Mouse (Mus musculus): ENCODE results near the gene Pigyl. TPM values are rescaled to one million over a fixed set of nuclear protein-coding genes. Genes with fewer than 3 reads are reported as not detected.

The Pigyl gene
- total RNA-seq, 1 experiment = 27.3 TPM

DNA sequence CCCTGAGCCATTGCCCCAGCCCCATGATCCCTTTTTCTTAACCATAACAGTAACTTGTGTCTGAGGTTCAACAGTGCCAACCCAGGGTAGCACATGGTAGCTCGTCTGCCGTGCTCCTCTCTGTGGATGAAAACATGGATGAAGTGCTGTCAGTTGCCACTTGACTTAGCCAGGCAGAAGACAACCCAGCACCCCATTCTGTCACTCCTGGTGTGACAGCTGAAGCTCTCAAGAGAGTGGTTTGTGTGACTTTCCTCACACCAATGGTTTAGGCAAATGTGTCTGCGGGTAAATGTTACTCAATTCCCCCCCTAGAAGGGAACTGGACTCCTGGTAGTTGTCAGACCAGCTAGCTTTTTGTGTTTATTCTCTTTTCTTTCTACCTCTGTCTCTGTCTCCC is 34.6 kb upstream of the Pigyl start:
- in situ Hi-C loops (cut with MboI; ENCODE audit: low sequenced_read_pairs in 2 of 2, unreplicated experiment in 2 of 2) = no loop called here
- no peak overlapping the region for H3K4me3 ChIP-seq (ENCODE audit: insufficient read depth in 1 of 2, low read depth in 1 of 2, low read length in 2 of 2, poor library complexity in 1 of 2, severe bottlenecking in 1 of 2)
- DNase-seq (ENCODE audit: low read depth, low spot score) = no peak
- peaks cover 3 to 8% of the 10 kb centered on the region in 2 experiments; a peak in 2 of 4 replicates for H3K4me1 ChIP-seq (ENCODE audit: control insufficient read depth in 2 of 2, insufficient read depth in 2 of 2, low read length in 2 of 2, poor library complexity in 1 of 2)
- no peak overlapping the region for H3K9ac ChIP-seq (ENCODE audit: insufficient read depth, low read depth, low read length, poor library complexity, severe bottlenecking)
- TF ChIP-seq MAFK (IDR thresholded peaks at IDR 0.05; ENCODE audit: insufficient read depth, low read depth, low read length) (no peak), HCFC1 (IDR thresholded peaks at IDR 0.05; ENCODE audit: borderline replicate concordance, insufficient read depth, low read length) (no peak), ZC3H11A (IDR thresholded peaks at IDR 0.05; ENCODE audit: borderline replicate concordance, low read depth, low read length) (no peak), CHD2 (IDR thresholded peaks at IDR 0.05; ENCODE audit: low read depth, low read length) (no peak)
- no peak overlapping the region for H3K27ac ChIP-seq (ENCODE audit: insufficient read depth, low read depth, low read length, poor library complexity, severe bottlenecking)
- no peaks in the 10 kb centered on the region for H3K9me3 ChIP-seq (ENCODE audit: control insufficient read depth, insufficient read depth, low read depth, low read length)
- no peaks in the 10 kb centered on the region for H3K36me3 ChIP-seq (ENCODE audit: control insufficient read depth, insufficient read depth, low read length, poor library complexity, severe bottlenecking)

DNA sequence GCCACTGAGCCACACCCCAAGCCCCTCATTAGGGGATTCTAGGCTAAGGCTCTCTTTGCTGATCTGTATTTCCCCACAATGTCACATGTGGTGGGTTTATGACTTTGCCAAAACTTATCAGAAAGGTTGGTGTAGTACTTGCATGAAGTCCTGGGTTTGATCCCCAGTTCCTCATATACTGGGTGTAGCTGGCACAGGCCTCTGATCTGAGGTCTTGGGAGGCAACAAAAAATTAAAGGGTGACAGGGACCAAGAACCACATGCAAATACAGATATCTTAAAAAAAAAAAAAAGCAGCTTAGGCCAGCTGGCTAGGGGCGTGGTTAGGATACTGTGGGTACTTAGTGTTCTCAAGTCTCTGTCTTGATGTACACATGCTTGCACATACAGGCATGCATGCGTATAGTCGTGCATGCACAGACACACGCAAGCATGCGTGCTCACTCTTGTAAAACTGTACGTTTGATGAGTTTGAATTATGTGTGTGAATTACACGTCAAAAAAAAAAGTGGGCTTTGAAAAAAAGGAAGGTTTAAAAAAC is 33.5 kb upstream of the Pigyl start:
- no peak for TF ChIP-seq CHD2 (IDR thresholded peaks at IDR 0.05; ENCODE audit: low read depth, low read length)
- no peak for TF ChIP-seq HCFC1 (IDR thresholded peaks at IDR 0.05; ENCODE audit: borderline replicate concordance, insufficient read depth, low read length)
- TF ChIP-seq ZC3H11A (IDR thresholded peaks at IDR 0.05; ENCODE audit: borderline replicate concordance, low read depth, low read length) = no peak
- TF ChIP-seq ZNF384 (IDR thresholded peaks at IDR 0.05; ENCODE audit: low read depth, low read length) = no peak
- TF ChIP-seq MAFK (IDR thresholded peaks at IDR 0.05; ENCODE audit: insufficient read depth, low read depth, low read length) = no peak
- no peak overlapping the region for H3K4me3 ChIP-seq (ENCODE audit: insufficient read depth in 1 of 2, low read depth in 1 of 2, low read length in 2 of 2, poor library complexity in 1 of 2, severe bottlenecking in 1 of 2)
- in situ Hi-C loops (cut with MboI; ENCODE audit: low sequenced_read_pairs in 2 of 2, unreplicated experiment in 2 of 2) = no loop called here

DNA sequence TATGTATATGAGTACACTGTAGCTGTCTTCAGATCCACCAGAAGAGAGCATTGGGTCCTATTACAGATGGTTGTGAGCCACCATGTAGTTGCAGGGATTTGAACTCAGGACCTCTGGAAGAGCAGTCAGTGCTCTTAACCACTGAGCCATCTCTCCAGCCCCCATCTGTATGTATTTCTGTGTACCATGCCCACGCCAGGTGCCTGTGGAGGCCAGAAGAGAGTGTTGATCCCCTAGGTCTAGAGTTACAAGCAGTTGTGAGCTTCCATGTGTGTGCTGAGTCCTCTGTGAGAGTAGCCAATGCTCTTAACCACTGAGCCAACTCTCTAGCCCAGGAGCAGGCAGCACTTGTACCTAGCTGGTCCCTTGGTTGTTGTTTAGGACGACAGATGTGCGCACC is 32.5 kb upstream of the Pigyl start:
- in situ Hi-C loops (cut with MboI; ENCODE audit: low sequenced_read_pairs in 2 of 2, unreplicated experiment in 2 of 2) = no loop called here
- TF ChIP-seq CHD2 (IDR thresholded peaks at IDR 0.05; ENCODE audit: low read depth, low read length) (no peak), ZC3H11A (IDR thresholded peaks at IDR 0.05; ENCODE audit: borderline replicate concordance, low read depth, low read length) (no peak), ZNF384 (IDR thresholded peaks at IDR 0.05; ENCODE audit: low read depth, low read length) (no peak), HCFC1 (IDR thresholded peaks at IDR 0.05; ENCODE audit: borderline replicate concordance, insufficient read depth, low read length) (no peak), MAFK (IDR thresholded peaks at IDR 0.05; ENCODE audit: insufficient read depth, low read depth, low read length) (no peak)
- Histone ChIP-seq H3K4me3 (ENCODE audit: insufficient read depth in 1 of 2, low read depth in 1 of 2, low read length in 2 of 2, poor library complexity in 1 of 2, severe bottlenecking in 1 of 2) (no peak overlapping the region), H3K27ac (ENCODE audit: insufficient read depth, low read depth, low read length, poor library complexity, severe bottlenecking) (no peak overlapping the region), H3K9ac (ENCODE audit: insufficient read depth, low read depth, low read length, poor library complexity, severe bottlenecking) (no peak overlapping the region), H3K9me3 (ENCODE audit: control insufficient read depth, insufficient read depth, low read depth, low read length) (no peaks in the 10 kb centered on the region), H3K4me1 (ENCODE audit: control insufficient read depth in 2 of 2, insufficient read depth in 2 of 2, low read length in 2 of 2, poor library complexity in 1 of 2) (peaks cover 3 to 8% of the 10 kb centered on the region in 2 experiments; a peak in 3 of 4 replicates), H3K36me3 (ENCODE audit: control insufficient read depth, insufficient read depth, low read length, poor library complexity, severe bottlenecking) (no peaks in the 10 kb centered on the region)
- DNase-seq (ENCODE audit: low read depth, low spot score) = no peak

More for the DNA sequence above, 33.5 kb upstream of the Pigyl start:
- Histone ChIP-seq H3K4me1 (ENCODE audit: control insufficient read depth in 2 of 2, insufficient read depth in 2 of 2, low read length in 2 of 2, poor library complexity in 1 of 2) (peaks cover 3 to 8% of the 10 kb centered on the region in 2 experiments; a peak in 3 of 4 replicates), H3K9ac (ENCODE audit: insufficient read depth, low read depth, low read length, poor library complexity, severe bottlenecking) (no peak overlapping the region), H3K36me3 (ENCODE audit: control insufficient read depth, insufficient read depth, low read length, poor library complexity, severe bottlenecking) (no peaks in the 10 kb centered on the region), H3K27ac (ENCODE audit: insufficient read depth, low read depth, low read length, poor library complexity, severe bottlenecking) (no peak overlapping the region), H3K9me3 (ENCODE audit: control insufficient read depth, insufficient read depth, low read depth, low read length) (no peaks in the 10 kb centered on the region)
- DNase-seq (ENCODE audit: low read depth, low spot score) = no peak

DNA sequence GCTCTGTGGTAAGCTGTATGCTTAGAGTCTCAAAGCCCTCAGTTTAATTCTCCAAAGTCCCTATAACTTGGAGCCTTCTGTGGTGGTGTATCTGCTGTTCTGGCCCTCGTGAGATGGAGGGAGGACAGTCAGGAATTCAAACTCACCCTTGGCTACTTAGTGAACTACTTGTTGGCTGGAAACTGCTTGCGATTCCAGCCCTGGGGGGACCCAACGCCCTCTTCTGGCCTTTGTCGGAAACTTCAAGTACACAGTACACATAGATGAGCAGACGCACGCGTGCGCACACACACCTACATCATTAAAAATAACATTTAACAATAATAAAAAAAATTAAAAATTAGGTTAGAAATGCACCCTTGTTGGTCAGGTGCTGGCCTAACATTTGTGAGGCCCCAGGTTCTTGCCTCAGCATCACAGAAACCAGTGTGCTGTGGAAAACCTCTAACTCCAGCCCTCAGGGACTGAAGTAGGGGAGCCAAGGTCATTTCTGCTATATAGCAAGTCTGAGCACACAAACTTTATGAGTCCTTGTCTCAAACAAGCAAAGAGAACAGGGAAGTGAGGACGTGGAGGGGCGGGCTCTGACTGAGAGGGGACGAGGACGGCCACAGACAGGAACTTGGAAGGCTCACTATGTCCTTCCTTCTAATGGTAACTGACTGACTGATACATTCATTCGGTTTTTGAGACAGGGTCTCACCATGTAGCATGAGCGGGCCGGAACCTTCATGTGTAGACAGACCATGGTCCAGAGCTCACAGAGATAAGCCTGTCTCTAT is 31.2 kb upstream of the Pigyl start:
- no peak for DNase-seq (ENCODE audit: low read depth, low spot score)
- H3K4me3 ChIP-seq (ENCODE audit: insufficient read depth in 1 of 2, low read depth in 1 of 2, low read length in 2 of 2, poor library complexity in 1 of 2, severe bottlenecking in 1 of 2) = no peak overlapping the region
- no peak overlapping the region for H3K9ac ChIP-seq (ENCODE audit: insufficient read depth, low read depth, low read length, poor library complexity, severe bottlenecking)
- in situ Hi-C loops (cut with MboI; ENCODE audit: low sequenced_read_pairs in 2 of 2, unreplicated experiment in 2 of 2) = no loop called here
- no peak for TF ChIP-seq HCFC1 (IDR thresholded peaks at IDR 0.05; ENCODE audit: borderline replicate concordance, insufficient read depth, low read length)
- TF ChIP-seq ZNF384 (IDR thresholded peaks at IDR 0.05; ENCODE audit: low read depth, low read length) = no peak
- TF ChIP-seq CHD2 (IDR thresholded peaks at IDR 0.05; ENCODE audit: low read depth, low read length) = no peak
- no peak for TF ChIP-seq ZC3H11A (IDR thresholded peaks at IDR 0.05; ENCODE audit: borderline replicate concordance, low read depth, low read length)
- TF ChIP-seq MAFK (IDR thresholded peaks at IDR 0.05; ENCODE audit: insufficient read depth, low read depth, low read length) = no peak
- no peaks in the 10 kb centered on the region for H3K36me3 ChIP-seq (ENCODE audit: control insufficient read depth, insufficient read depth, low read length, poor library complexity, severe bottlenecking)
- peaks cover 3 to 8% of the 10 kb centered on the region in 2 experiments; a peak in 3 of 4 replicates for H3K4me1 ChIP-seq (ENCODE audit: control insufficient read depth in 2 of 2, insufficient read depth in 2 of 2, low read length in 2 of 2, poor library complexity in 1 of 2)
- H3K9me3 ChIP-seq (ENCODE audit: control insufficient read depth, insufficient read depth, low read depth, low read length) = no peaks in the 10 kb centered on the region
- H3K27ac ChIP-seq (ENCODE audit: insufficient read depth, low read depth, low read length, poor library complexity, severe bottlenecking) = no peak overlapping the region

All from ES-E14 (cell line).